Mouse (Mus musculus) stomach, postnatal 0 days (tissue): ENCODE data around the gene Ctps. TPM values are rescaled to one million over a fixed set of nuclear protein-coding genes. Genes with fewer than 3 reads are reported as not detected.

ENCODE experiments used
- ATAC-seq: fragments of 200-750 bp; cut with Nextera tagmentation; 2 replicates; pipeline ENCODE4 v1.8.0; 2017; ENCODE audit not compliant: low FRiP score, low TSS enrichment
- DNase-seq: peaks from one replicate; pipeline ENCODE4 v3.0.0-alpha.2; 2016; ENCODE audit warnings: low spot score
- H3K27ac ChIP-seq: fragments of 300-500 bp; sonication (generic); replicated peaks from 2 replicates; pipeline ENCODE4 v1.5.1; 2014; ENCODE audit warnings: mild to moderate bottlenecking, control low read depth
- H3K27me3 ChIP-seq: fragments of 300-500 bp; sonication (generic); 2 replicates; pipeline ENCODE4 v1.6.1; 2014; ENCODE audit warnings: low read length; ENCODE audit not compliant: control insufficient read depth, insufficient read depth
- H3K36me3 ChIP-seq: fragments of 300-500 bp; sonication (generic); 2 replicates; pipeline ENCODE4 v1.6.1; 2014; ENCODE audit warnings: low read length, mixed read lengths; ENCODE audit not compliant: control insufficient read depth, insufficient read depth
- H3K4me1 ChIP-seq: fragments of 300-500 bp; sonication (generic); replicated peaks from 2 replicates; pipeline ENCODE4 v1.6.1; 2014; ENCODE audit warnings: antibody characterized with exemption; ENCODE audit not compliant: control insufficient read depth, insufficient read depth
- H3K4me2 ChIP-seq: fragments of 300-500 bp; sonication (generic); replicated peaks from 2 replicates; pipeline ENCODE4 v1.6.1; 2014; ENCODE audit warnings: low read depth, mild to moderate bottlenecking, control low read depth, moderate library complexity
- H3K4me3 ChIP-seq: fragments of 300-500 bp; sonication (generic); 2 replicates; pipeline ENCODE4 v1.5.1; 2014; ENCODE audit warnings: low read depth, low read length, control low read depth
- H3K9ac ChIP-seq: fragments of 300-500 bp; sonication (generic); 2 replicates; pipeline ENCODE4 v1.6.1; 2014; ENCODE audit warnings: mild to moderate bottlenecking, low read length, control low read depth, mixed read lengths
- H3K9me3 ChIP-seq: fragments of 300-500 bp; sonication (generic); 2 replicates; pipeline ENCODE4 v1.6.1; 2016; ENCODE audit warnings: low read length; ENCODE audit not compliant: control insufficient read depth
- CTCF ChIP-seq: IDR thresholded peaks from 2 replicates; pipeline ENCODE4 v1.5.1; 2016; ENCODE audit warnings: antibody characterized with exemption, low read depth, mild to moderate bottlenecking, moderate library complexity
- EP300 ChIP-seq: optimal IDR thresholded peaks from 2 replicates; pipeline ENCODE3; 2016; ENCODE audit warnings: antibody characterized with exemption
- WGBS: fragments of 180-500 bp; shearing (Covaris S2); extraction: QIAGEN DNeasy Blood & Tissue Kit; methylation state at CpG from one replicate; pipeline ENCODE4 v1.1.7; 2014; 5-methylcytosine and 5-hydroxymethylcytosine counted together
- polyA plus RNA-seq: library from polyadenylated mRNA; unstranded; fragments of >200 nt; fragmentation: Nextera tagmentation; extraction: Ambion mirVana; gene quantifications from 2 replicates; pipeline ENCODE4 v1.2.1, GENCODE M21; 2015

Ctps gene
- polyA plus RNA-seq, 1 experiment from 2014 or later, result 34.1 TPM

- Histone ChIP-seq H3K27me3 (no peaks in the 10 kb centered on the region), H3K36me3 (0 out of 2 replicates have a peak, but pooled peaks cover 7% of the 10 kb centered on the region), H3K27ac (no peak overlapping the region), H3K4me2 (no peak overlapping the region), H3K4me1 (peaks cover under 1% of the 10 kb centered on the region; the same call in 1 of the 2 replicates), H3K9ac (no peak overlapping the region), H3K9me3 (no peaks in the 10 kb centered on the region), H3K4me3 (no peak overlapping the region)
- ATAC-seq (no peak), DNase-seq (no peak)
- TF ChIP-seq CTCF (no peak), EP300 (no peak)
- WGBS, result 70% methylated on average over 2 of the region's 2 CpGs
These were observed 4.3 kb downstream of the Ctps start for GRCm38 (mm10) chr4:120565726-120566125.

GRCm38 (mm10) chr4:120556592-120556991 lies 13.5 kb downstream of the Ctps start:
- WGBS, result 92% methylated on average over 6 of the region's 6 CpGs
- peaks cover 19% of the 10 kb centered on the region; the same call in 1 of the 2 replicates for H3K36me3 ChIP-seq

GRCm38 (mm10) chr4:120544896-120545295 lies 25.2 kb downstream of the Ctps start:
- DNase-seq (no peak), ATAC-seq (no peak)
- H3K9ac ChIP-seq, result no peak overlapping the region
- H3K4me1 ChIP-seq, result no peaks in the 10 kb centered on the region
- H3K9me3 ChIP-seq, result no peaks in the 10 kb centered on the region
- no peaks in the 10 kb centered on the region for H3K27me3 ChIP-seq
- no peak overlapping the region for H3K4me2 ChIP-seq
- TF ChIP-seq EP300 (no peak), CTCF (no peak)
- no peak overlapping the region for H3K27ac ChIP-seq
- no peak overlapping the region for H3K4me3 ChIP-seq
- H3K36me3 ChIP-seq, result peaks cover 38% of the 10 kb centered on the region
- 41% methylated on average over 1 of the region's 1 CpGs for WGBS

More at GRCm38 (mm10) chr4:120556592-120556991, 13.5 kb downstream of the Ctps start:
- H3K27me3 ChIP-seq, result no peaks in the 10 kb centered on the region
- no peak for ATAC-seq
- H3K4me3 ChIP-seq, result no peak overlapping the region
- H3K4me1 ChIP-seq, result no peaks in the 10 kb centered on the region
- H3K9ac ChIP-seq, result no peak overlapping the region
- H3K27ac ChIP-seq, result no peak overlapping the region
- no peak for TF ChIP-seq EP300
- TF ChIP-seq CTCF, result no peak
- no peak overlapping the region for H3K4me2 ChIP-seq
- no peak for DNase-seq
- H3K9me3 ChIP-seq, result no peaks in the 10 kb centered on the region

- Histone ChIP-seq H3K27ac (no peak overlapping the region), H3K9me3 (no peaks in the 10 kb centered on the region), H3K4me1 (no peaks in the 10 kb centered on the region), H3K4me2 (no peak overlapping the region), H3K4me3 (no peak overlapping the region), H3K36me3 (peaks cover 22% of the 10 kb centered on the region), H3K27me3 (no peaks in the 10 kb centered on the region), H3K9ac (no peak overlapping the region)
- no peak for DNase-seq
- TF ChIP-seq EP300, result no peak
- no peak for TF ChIP-seq CTCF
- WGBS, result 95% methylated on average over 10 of the region's 10 CpGs
- ATAC-seq, result no peak
These were observed 31.4 kb downstream of the Ctps start for GRCm38 (mm10) chr4:120538664-120539063.

GRCm38 (mm10) chr4:120531986-120532385 lies 38.1 kb downstream of the Ctps start, which contains the start of gene Slfnl1:
Gene Slfnl1, plus strand, starts transcription at chr4:120532231.
- DNase-seq, result no peak
- peaks cover 17% of the 10 kb centered on the region for H3K36me3 ChIP-seq

GRCm38 (mm10) chr4:120528171-120528570 lies 41.9 kb downstream of the Ctps start:
- Histone ChIP-seq H3K4me3 (no peak overlapping the region), H3K4me1 (no peaks in the 10 kb centered on the region), H3K9me3 (no peaks in the 10 kb centered on the region), H3K27ac (no peak overlapping the region), H3K36me3 (peaks cover 36% of the 10 kb centered on the region), H3K9ac (no peak overlapping the region), H3K4me2 (no peak overlapping the region), H3K27me3 (no peaks in the 10 kb centered on the region)
- no peak for ATAC-seq
- DNase-seq, result no peak
- WGBS, result 71% methylated on average over 9 of the region's 9 CpGs
- TF ChIP-seq CTCF (no peak), EP300 (no peak)

More at GRCm38 (mm10) chr4:120531986-120532385, 38.1 kb downstream of the Ctps start, which contains the start of gene Slfnl1:
- H3K9ac ChIP-seq, result no peak within 1 kb of the TSS
- no peak for TF ChIP-seq EP300
- TF ChIP-seq CTCF, result no peak
- H3K4me3 ChIP-seq, result no peak within 1 kb of the TSS
- 78% methylated on average over 6 of the region's 6 CpGs for WGBS
- no peak within 1 kb of the TSS for H3K4me2 ChIP-seq
- no peaks in the 10 kb centered on the region for H3K9me3 ChIP-seq
- no peaks in the 10 kb centered on the region for H3K27me3 ChIP-seq
- no peak within 1 kb of the TSS for H3K27ac ChIP-seq
- no peak for ATAC-seq
- H3K4me1 ChIP-seq, result no peaks in the 10 kb centered on the region
